Comparison of ENCODE assay signal across 9 mouse cellular contexts in the genomic region with DNA sequence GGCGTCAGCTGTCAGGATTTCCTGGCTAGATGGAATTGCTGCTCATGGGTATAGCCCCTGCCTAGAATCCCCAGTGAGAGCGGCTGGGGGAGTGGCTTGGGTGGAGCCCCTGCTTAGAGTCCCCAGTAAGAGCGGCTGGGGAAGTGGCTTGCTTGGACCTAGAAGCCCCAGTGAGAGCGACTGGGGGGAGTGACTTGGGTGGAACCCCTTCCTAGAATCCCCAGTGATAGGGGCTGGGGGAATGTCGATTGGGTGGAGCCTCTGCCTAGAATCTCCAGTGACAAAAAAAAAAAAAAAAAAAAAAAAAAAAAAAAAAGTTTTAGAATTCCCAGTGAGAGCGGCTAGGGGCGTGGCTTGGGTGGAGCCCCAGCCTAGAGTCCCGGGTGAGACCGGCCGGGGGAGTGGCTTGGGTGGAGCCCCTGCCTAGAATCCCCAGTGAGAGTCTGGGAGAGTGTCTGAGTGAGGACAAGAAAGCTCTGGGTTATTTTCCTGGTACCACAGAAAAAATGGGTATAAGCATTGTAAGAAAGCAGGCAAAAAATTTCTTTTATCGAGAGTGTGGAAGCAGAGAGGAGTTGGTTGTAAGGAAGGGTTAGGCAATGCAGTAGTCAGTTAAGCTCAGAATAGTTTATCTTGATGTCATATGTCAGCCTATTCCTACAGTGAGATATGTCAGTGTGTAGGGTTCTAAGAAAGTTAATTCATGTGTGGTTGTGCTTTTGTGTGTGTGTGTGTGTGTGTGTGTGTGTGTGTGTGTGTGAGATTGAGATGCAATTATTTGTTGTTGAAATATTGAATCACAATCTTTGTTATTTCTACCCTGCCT. TPM values are rescaled to one million over a fixed set of nuclear protein-coding genes. Genes with fewer than 3 reads are reported as not detected.
A peak's percentile ranks its signal among the peaks of the same experiment; 100 is the strongest.
DNase-seq lines count a peak whose midpoint lies in the region; ATAC-seq and TF ChIP-seq lines count a peak whose summit lies in the region.
"Had no signal": no experiment of that assay in that cellular context is flagged by ENCODE, and none has a peak within 500 bp of the region (broad histone marks: within the 10 kb centered on the region; RNA-seq: fewer than 3 reads in every experiment).

No protein-coding gene starts in this region.

- H3K9me3 ChIP-seq in G1E (replicated peaks): no peaks in the 10 kb centered on the region
- no peaks in the 10 kb centered on the region for H3K9me3 ChIP-seq in forebrain, embryonic 15.5 days
- H3K9me3 ChIP-seq in midbrain, embryonic 14.5 days (ENCODE audit: control insufficient read depth, low read length): no peaks in the 10 kb centered on the region

- no peaks in the 10 kb centered on the region for H3K36me3 ChIP-seq in G1E (replicated peaks)
- H3K36me3 ChIP-seq in forebrain, embryonic 15.5 days: no peaks in the 10 kb centered on the region
- no peaks in the 10 kb centered on the region for H3K36me3 ChIP-seq in midbrain, embryonic 14.5 days (ENCODE audit: control insufficient read depth, insufficient read depth, low read length)

- TF ChIP-seq CTCF in gastrocnemius, adult 2 months (IDR thresholded peaks at IDR 0.05): no peak
- no peak for TF ChIP-seq CTCF in G1E (IDR thresholded peaks at IDR 0.05; ENCODE audit: low read depth, low read length)

- no peak overlapping the region for H3K27ac ChIP-seq in gastrocnemius, adult 2 months
- H3K27ac ChIP-seq in forebrain, embryonic 15.5 days (replicated peaks): no peak overlapping the region
- H3K27ac ChIP-seq in midbrain, embryonic 14.5 days (replicated peaks; ENCODE audit: low read depth, low read length): no peak overlapping the region

- no peak overlapping the region; the same call in 1 of the 2 replicates for H3K4me2 ChIP-seq in forebrain, embryonic 15.5 days (replicated peaks)
- no peak overlapping the region for H3K4me2 ChIP-seq in midbrain, embryonic 14.5 days (ENCODE audit: low read length)

- intact Hi-C loops in gastrocnemius, adult 2 months (cut with DNase I): no loop called here

- H3K9ac ChIP-seq in forebrain, embryonic 15.5 days (replicated peaks): no peak overlapping the region
- H3K9ac ChIP-seq in midbrain, embryonic 14.5 days (replicated peaks; ENCODE audit: low read length): no peak overlapping the region

- WGBS in forebrain, embryonic 15.5 days: under 1% methylated on average over 11 of the region's 11 CpGs
- 1% methylated on average over 11 of the region's 11 CpGs for WGBS in midbrain, embryonic 14.5 days

- DNase-seq in gastrocnemius, adult 2 months: peak; percentile 63
- DNase-seq in gastrocnemius, postnatal 4 days (ENCODE audit: low spot score in 2 of 2): no peak
- DNase-seq in G1E (ENCODE audit: low spot score): no peak
- peak; percentile 71 for DNase-seq in kidney, postnatal 10 days
- peak; percentile 38 for DNase-seq in midbrain, embryonic 14.5 days
- DNase-seq in urinary bladder, adult 18-20 months (ENCODE audit: low spot score in 2 of 2): no peak
- DNase-seq in right cerebral cortex, postnatal 14 days: no peak

- H3K27me3 ChIP-seq in G1E (ENCODE audit: insufficient read depth, low read length): peaks cover 21% of the 10 kb centered on the region
- H3K27me3 ChIP-seq in forebrain, embryonic 15.5 days: no peaks in the 10 kb centered on the region; the same call in 1 of the 2 replicates
- H3K27me3 ChIP-seq in midbrain, embryonic 14.5 days (ENCODE audit: control insufficient read depth, insufficient read depth, low read length): no peaks in the 10 kb centered on the region

- peaks cover 27% of the 10 kb centered on the region for H3K4me1 ChIP-seq in G1E (ENCODE audit: insufficient read depth, low read depth, low read length)
- H3K4me1 ChIP-seq in forebrain, embryonic 15.5 days: peaks cover 3% of the 10 kb centered on the region; the same call in 1 of the 2 replicates
- no peaks in the 10 kb centered on the region for H3K4me1 ChIP-seq in midbrain, embryonic 14.5 days (ENCODE audit: control insufficient read depth, insufficient read depth, low read length)

- H3K4me3 ChIP-seq in gastrocnemius, adult 2 months: no peak overlapping the region
- no peak overlapping the region; the same call in 1 of the 2 replicates for H3K4me3 ChIP-seq in G1E (ENCODE audit: low read depth, low read length)
- no peak overlapping the region for H3K4me3 ChIP-seq in forebrain, embryonic 15.5 days
- H3K4me3 ChIP-seq in midbrain, embryonic 14.5 days (replicated peaks; ENCODE audit: low read depth, low read length): no peak overlapping the region

- peak; percentile 66; the same call in 1 of the 2 replicates for ATAC-seq in G1E (ENCODE audit: extremely low read depth, insufficient number of reproducible peaks, low FRiP score, poor library complexity, severe bottlenecking)
- peak; percentile 77 for ATAC-seq in forebrain, embryonic 15.5 days (replicated peaks)
- ATAC-seq in midbrain, embryonic 14.5 days (ENCODE audit: low FRiP score, low TSS enrichment): no peak

RNA-seq across cellular contexts. Expression of gene Tnfsf9, which starts 13.6 kb away (rescaled TPM):
- under 1 TPM; 0.47 to 0.61 TPM for total RNA-seq in gastrocnemius, adult 2 months (2021)
- total RNA-seq in gastrocnemius, postnatal 4 days (2021): 1 to 10 TPM; 1.3 to 1.4 TPM
- total RNA-seq in G1E (2014; fragmentation: Nextera tagmentation): 2.3 and 4.4 TPM in 2 replicates
- 9.0 and 10.4 TPM in 2 replicates for total RNA-seq in G1E (2017)
- 6.6 and 9.2 TPM in 2 replicates for polyA plus RNA-seq in G1E (2012)
- 10.2 and 10.3 TPM in 2 replicates for polyA plus RNA-seq in forebrain, embryonic 15.5 days (2015; fragmentation: Nextera tagmentation; extraction: Ambion mirVana)
- 5.2 and 6.7 TPM in 2 replicates for polyA plus RNA-seq in midbrain, embryonic 14.5 days (2014; fragmentation: Nextera tagmentation; extraction: Ambion mirVana)

RNA-seq across cellular contexts. Expression of gene Cd70, which starts 30.8 kb away (rescaled TPM):
- not detected for total RNA-seq in gastrocnemius, adult 2 months (2021)
- not detected for total RNA-seq in gastrocnemius, postnatal 4 days (2021)
- total RNA-seq in G1E (2014; fragmentation: Nextera tagmentation): not detected in 2 replicates
- total RNA-seq in G1E (2017): not detected in 2 replicates
- not detected in 2 replicates for polyA plus RNA-seq in G1E (2012)
- polyA plus RNA-seq in forebrain, embryonic 15.5 days (2015; fragmentation: Nextera tagmentation; extraction: Ambion mirVana): 0.28 TPM in 1 of 2 replicates, not detected in the other
- polyA plus RNA-seq in midbrain, embryonic 14.5 days (2014; fragmentation: Nextera tagmentation; extraction: Ambion mirVana): 1.1 and 1.4 TPM in 2 replicates
- polyA plus RNA-seq: C2C12 had no signal

RNA-seq across cellular contexts. Expression of gene Tubb4a, which starts 31.2 kb away (rescaled TPM):
- 1 to 10 TPM in 1 of 2 experiments, under 1 TPM in 1; 0.64 to 1.7 TPM for total RNA-seq in gastrocnemius, adult 2 months (2021)
- total RNA-seq in gastrocnemius, postnatal 4 days (2021): 1 to 10 TPM; 4.0 to 4.8 TPM
- 4.2 and 4.3 TPM in 2 replicates for total RNA-seq in G1E (2014; fragmentation: Nextera tagmentation)
- 0.38 and 0.46 TPM in 2 replicates for total RNA-seq in G1E (2017)
- polyA plus RNA-seq in G1E (2012): 0.37 and 0.51 TPM in 2 replicates
- polyA plus RNA-seq in forebrain, embryonic 15.5 days (2015; fragmentation: Nextera tagmentation; extraction: Ambion mirVana): 239 and 253 TPM in 2 replicates
- polyA plus RNA-seq in midbrain, embryonic 14.5 days (2014; fragmentation: Nextera tagmentation; extraction: Ambion mirVana): 324 and 344 TPM in 2 replicates

RNA-seq across cellular contexts. Expression of gene Dennd1c, which starts 40.4 kb away (rescaled TPM):
- under 1 TPM; 0.22 to 0.56 TPM for total RNA-seq in gastrocnemius, adult 2 months (2021)
- 1 to 10 TPM; 2.1 TPM for total RNA-seq in gastrocnemius, postnatal 4 days (2021)
- total RNA-seq in G1E (2014; fragmentation: Nextera tagmentation): 25.8 and 39.7 TPM in 2 replicates
- total RNA-seq in G1E (2017): 13.4 and 14.3 TPM in 2 replicates
- polyA plus RNA-seq in G1E (2012): 23.3 and 24.6 TPM in 2 replicates
- 3.9 and 4.4 TPM in 2 replicates for polyA plus RNA-seq in forebrain, embryonic 15.5 days (2015; fragmentation: Nextera tagmentation; extraction: Ambion mirVana)
- polyA plus RNA-seq in midbrain, embryonic 14.5 days (2014; fragmentation: Nextera tagmentation; extraction: Ambion mirVana): 3.3 and 3.4 TPM in 2 replicates
- polyA plus RNA-seq: C2C12 had no signal

RNA-seq across cellular contexts. Expression of gene Slc25a23, which starts 59.1 kb away (rescaled TPM):
- total RNA-seq in gastrocnemius, adult 2 months (2021): 10 to 100 TPM; 34.4 to 52.2 TPM
- total RNA-seq in gastrocnemius, postnatal 4 days (2021): 10 to 100 TPM; 35.5 to 35.7 TPM
- total RNA-seq in G1E (2014; fragmentation: Nextera tagmentation) (42.6 and 44.5 TPM in 2 replicates), G1E (2017) (2.4 and 3.3 TPM in 2 replicates)
- 16.7 and 18.3 TPM in 2 replicates for polyA plus RNA-seq in G1E (2012)
- 27.6 and 29.1 TPM in 2 replicates for polyA plus RNA-seq in forebrain, embryonic 15.5 days (2015; fragmentation: Nextera tagmentation; extraction: Ambion mirVana)
- polyA plus RNA-seq in midbrain, embryonic 14.5 days (2014; fragmentation: Nextera tagmentation; extraction: Ambion mirVana): 31.6 and 32.9 TPM in 2 replicates

Comparison
In these comparisons a context has a peak if more than half of its experiments do, and no peak if none do; other contexts are left out.
1. DNase-seq: peak in gastrocnemius, adult 2 months (single experiment), kidney, postnatal 10 days (single experiment) and midbrain, embryonic 14.5 days (single experiment); none in gastrocnemius, postnatal 4 days (0 of 2), G1E (single experiment), urinary bladder, adult 18-20 months (0 of 2) and right cerebral cortex, postnatal 14 days (single experiment).